Mouse (Mus musculus): ENCODE data around the gene Ccdc184. TPM values are rescaled to one million over a fixed set of nuclear protein-coding genes. Genes with fewer than 3 reads are reported as not detected.

Ccdc184 gene
- 0.10 TPM in 1 of 2 replicates, not detected in the other for total RNA-seq (2017)

- no peak for ATAC-seq (replicated peaks in 1 of 2; ENCODE audit: insufficient read depth in 1 of 2, low FRiP score in 2 of 2, low TSS enrichment in 1 of 2, low read depth in 1 of 2, poor library complexity in 2 of 2, severe bottlenecking in 2 of 2)
Measured at GRCm38 (mm10) chr15:98166963-98167644, at the start of gene Ccdc184. TSS of gene Ccdc184 (plus strand) at chr15:98167158.

GRCm38 (mm10) chr15:98119363-98119762, 47.6 kb upstream of the Ccdc184 start:
- ATAC-seq (replicated peaks in 1 of 2; ENCODE audit: insufficient read depth in 1 of 2, low FRiP score in 2 of 2, low TSS enrichment in 1 of 2, low read depth in 1 of 2, poor library complexity in 2 of 2, severe bottlenecking in 2 of 2), result no peak

- no peak for ATAC-seq (replicated peaks in 1 of 2; ENCODE audit: insufficient read depth in 1 of 2, low FRiP score in 2 of 2, low TSS enrichment in 1 of 2, low read depth in 1 of 2, poor library complexity in 2 of 2, severe bottlenecking in 2 of 2)
Measured at GRCm38 (mm10) chr15:98120831-98121230, 46.1 kb upstream of the Ccdc184 start.

- ATAC-seq (replicated peaks in 1 of 2; ENCODE audit: insufficient read depth in 1 of 2, low FRiP score in 2 of 2, low TSS enrichment in 1 of 2, low read depth in 1 of 2, poor library complexity in 2 of 2, severe bottlenecking in 2 of 2), result no peak
Measured at GRCm38 (mm10) chr15:98131001-98131400, 36.0 kb upstream of the Ccdc184 start.

GRCm38 (mm10) chr15:98131451-98131850, 35.5 kb upstream of the Ccdc184 start:
- no peak for ATAC-seq (replicated peaks in 1 of 2; ENCODE audit: insufficient read depth in 1 of 2, low FRiP score in 2 of 2, low TSS enrichment in 1 of 2, low read depth in 1 of 2, poor library complexity in 2 of 2, severe bottlenecking in 2 of 2)

GRCm38 (mm10) chr15:98131942-98132655, 34.9 kb upstream of the Ccdc184 start:
- no peak for ATAC-seq (replicated peaks in 1 of 2; ENCODE audit: insufficient read depth in 1 of 2, low FRiP score in 2 of 2, low TSS enrichment in 1 of 2, low read depth in 1 of 2, poor library complexity in 2 of 2, severe bottlenecking in 2 of 2)

- no peak for ATAC-seq (replicated peaks in 1 of 2; ENCODE audit: insufficient read depth in 1 of 2, low FRiP score in 2 of 2, low TSS enrichment in 1 of 2, low read depth in 1 of 2, poor library complexity in 2 of 2, severe bottlenecking in 2 of 2)
Measured at GRCm38 (mm10) chr15:98133471-98133870, 33.5 kb upstream of the Ccdc184 start.

GRCm38 (mm10) chr15:98134034-98134433, 32.9 kb upstream of the Ccdc184 start:
- ATAC-seq (replicated peaks in 1 of 2; ENCODE audit: insufficient read depth in 1 of 2, low FRiP score in 2 of 2, low TSS enrichment in 1 of 2, low read depth in 1 of 2, poor library complexity in 2 of 2, severe bottlenecking in 2 of 2), result no peak

- ATAC-seq (replicated peaks in 1 of 2; ENCODE audit: insufficient read depth in 1 of 2, low FRiP score in 2 of 2, low TSS enrichment in 1 of 2, low read depth in 1 of 2, poor library complexity in 2 of 2, severe bottlenecking in 2 of 2), result no peak
Measured at GRCm38 (mm10) chr15:98134666-98135065, 32.3 kb upstream of the Ccdc184 start.

GRCm38 (mm10) chr15:98135671-98136070, 31.3 kb upstream of the Ccdc184 start:
- ATAC-seq (replicated peaks in 1 of 2; ENCODE audit: insufficient read depth in 1 of 2, low FRiP score in 2 of 2, low TSS enrichment in 1 of 2, low read depth in 1 of 2, poor library complexity in 2 of 2, severe bottlenecking in 2 of 2), result no peak

- ATAC-seq (replicated peaks in 1 of 2; ENCODE audit: insufficient read depth in 1 of 2, low FRiP score in 2 of 2, low TSS enrichment in 1 of 2, low read depth in 1 of 2, poor library complexity in 2 of 2, severe bottlenecking in 2 of 2), result no peak
Measured at GRCm38 (mm10) chr15:98136871-98137270, 30.1 kb upstream of the Ccdc184 start.

GRCm38 (mm10) chr15:98139763-98140162, 27.2 kb upstream of the Ccdc184 start:
- ATAC-seq (replicated peaks in 1 of 2; ENCODE audit: insufficient read depth in 1 of 2, low FRiP score in 2 of 2, low TSS enrichment in 1 of 2, low read depth in 1 of 2, poor library complexity in 2 of 2, severe bottlenecking in 2 of 2), result no peak

GRCm38 (mm10) chr15:98140809-98141208, 26.1 kb upstream of the Ccdc184 start:
- ATAC-seq (replicated peaks in 1 of 2; ENCODE audit: insufficient read depth in 1 of 2, low FRiP score in 2 of 2, low TSS enrichment in 1 of 2, low read depth in 1 of 2, poor library complexity in 2 of 2, severe bottlenecking in 2 of 2), result no peak

- ATAC-seq (replicated peaks in 1 of 2; ENCODE audit: insufficient read depth in 1 of 2, low FRiP score in 2 of 2, low TSS enrichment in 1 of 2, low read depth in 1 of 2, poor library complexity in 2 of 2, severe bottlenecking in 2 of 2), result no peak
Measured at GRCm38 (mm10) chr15:98142515-98142914, 24.4 kb upstream of the Ccdc184 start.

- peak in 1 of 2 experiments; percentile 27; a peak in 1 of 4 replicates for ATAC-seq (replicated peaks in 1 of 2; ENCODE audit: insufficient read depth in 1 of 2, low FRiP score in 2 of 2, low TSS enrichment in 1 of 2, low read depth in 1 of 2, poor library complexity in 2 of 2, severe bottlenecking in 2 of 2)
Measured at GRCm38 (mm10) chr15:98144861-98145507, 22.0 kb upstream of the Ccdc184 start.

GRCm38 (mm10) chr15:98145559-98146181, 21.3 kb upstream of the Ccdc184 start:
- ATAC-seq (replicated peaks in 1 of 2; ENCODE audit: insufficient read depth in 1 of 2, low FRiP score in 2 of 2, low TSS enrichment in 1 of 2, low read depth in 1 of 2, poor library complexity in 2 of 2, severe bottlenecking in 2 of 2), result peak; percentile 90 to 98

- ATAC-seq (replicated peaks in 1 of 2; ENCODE audit: insufficient read depth in 1 of 2, low FRiP score in 2 of 2, low TSS enrichment in 1 of 2, low read depth in 1 of 2, poor library complexity in 2 of 2, severe bottlenecking in 2 of 2), result no peak
Measured at GRCm38 (mm10) chr15:98148356-98148755, 18.6 kb upstream of the Ccdc184 start.

- no peak for ATAC-seq (replicated peaks in 1 of 2; ENCODE audit: insufficient read depth in 1 of 2, low FRiP score in 2 of 2, low TSS enrichment in 1 of 2, low read depth in 1 of 2, poor library complexity in 2 of 2, severe bottlenecking in 2 of 2)
Measured at GRCm38 (mm10) chr15:98149166-98149602, 17.8 kb upstream of the Ccdc184 start.
